24 mouse cellular contexts compared by ENCODE assay signal in the genomic region with DNA sequence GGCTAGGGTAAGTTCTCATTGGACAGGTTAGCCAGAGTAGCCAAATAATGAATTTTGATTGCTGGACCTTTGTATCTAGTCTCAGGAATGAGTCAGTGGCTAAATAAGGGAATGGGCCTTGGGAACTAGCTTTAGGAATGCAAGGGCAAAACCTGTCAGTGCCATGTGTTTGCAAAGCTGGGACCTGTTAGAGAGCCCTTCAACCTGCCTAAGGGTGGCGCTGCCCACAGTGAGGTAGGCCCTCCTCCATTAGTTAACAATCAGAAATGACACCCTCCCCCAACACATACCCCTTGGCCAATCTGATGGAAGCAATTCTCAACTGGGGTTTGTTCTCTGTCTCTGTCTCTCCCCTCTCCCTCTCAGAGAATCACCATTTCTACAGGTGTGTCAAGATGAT. TPM values are rescaled to one million over a fixed set of nuclear protein-coding genes. Genes with fewer than 3 reads are reported as not detected.
DNase-seq lines count a peak whose midpoint lies in the region; ATAC-seq and TF ChIP-seq lines count a peak whose summit lies in the region.
"Had no signal": no experiment of that assay in that cellular context is flagged by ENCODE, and none has a peak within 500 bp of the region (broad histone marks: within the 10 kb centered on the region; RNA-seq: fewer than 3 reads in every experiment).

No protein-coding gene starts in this region.

- H3K4me1 ChIP-seq in hindbrain, postnatal 0 days (ENCODE audit: insufficient read depth, low read length): no peaks in the 10 kb centered on the region
- H3K4me1 ChIP-seq: embryonic facial prominence, embryonic 15.5 days; forebrain, embryonic 15.5 days; heart, embryonic 10.5 days; hindbrain, embryonic 12.5 days had no signal

- no peak for ATAC-seq in hindbrain, postnatal 0 days
- ATAC-seq: forebrain, embryonic 15.5 days; hindbrain, embryonic 16.5 days; Patski had no signal

- WGBS in hindbrain, postnatal 0 days: 71% methylated on average over 1 of the region's 1 CpGs

- TF ChIP-seq CTCF in hindbrain, postnatal 0 days (IDR thresholded peaks at IDR 0.05; ENCODE audit: low read depth): no peak

- peak; percentile 66 for DNase-seq in adrenal gland, adult 2 months
- DNase-seq in adrenal gland, postnatal 4 days (ENCODE audit: low spot score in 2 of 2): no peak
- peak; percentile 49 for DNase-seq in R1 (ENCODE audit: low read depth, low spot score)
- peak; percentile 37 for DNase-seq in adrenal gland, postnatal 14 days
- no peak for DNase-seq in right cerebral cortex, postnatal 25 days
- no peak for DNase-seq in kidney, postnatal 25 days
- DNase-seq in hindbrain, postnatal 0 days (ENCODE audit: low spot score): no peak
- DNase-seq: cerebellum, adult 11 months; cerebellum, adult 8-10 months; cerebellum, postnatal 14 days; embryo, embryonic 11 days; heart, adult 18-20 months; heart, postnatal 10 days; heart, postnatal 4 days; kidney, adult 11 months had no signal

- no peak overlapping the region for H3K4me3 ChIP-seq in hindbrain, postnatal 0 days (ENCODE audit: low read length)
- H3K4me3 ChIP-seq: embryonic facial prominence, embryonic 15.5 days; erythroblast, embryonic 14.5 days; forebrain, embryonic 15.5 days; heart, embryonic 10.5 days; hindbrain, embryonic 12.5 days had no signal

- no peak overlapping the region for H3K4me2 ChIP-seq in hindbrain, postnatal 0 days (ENCODE audit: low read depth, low read length)
- H3K4me2 ChIP-seq: embryonic facial prominence, embryonic 15.5 days; forebrain, embryonic 15.5 days; hindbrain, embryonic 12.5 days had no signal

- H3K36me3 ChIP-seq in hindbrain, postnatal 0 days (ENCODE audit: insufficient read depth, low read length): no peaks in the 10 kb centered on the region
- H3K36me3 ChIP-seq: embryonic facial prominence, embryonic 15.5 days; forebrain, embryonic 15.5 days; heart, embryonic 10.5 days; hindbrain, embryonic 12.5 days had no signal

- no peaks in the 10 kb centered on the region for H3K9me3 ChIP-seq in hindbrain, postnatal 0 days (ENCODE audit: low read length)
- H3K9me3 ChIP-seq: embryonic facial prominence, embryonic 15.5 days; forebrain, embryonic 15.5 days; heart, embryonic 10.5 days; hindbrain, embryonic 12.5 days had no signal

- H3K9ac ChIP-seq in hindbrain, postnatal 0 days (replicated peaks; ENCODE audit: low read length): no peak overlapping the region
- H3K9ac ChIP-seq: embryonic facial prominence, embryonic 15.5 days; forebrain, embryonic 15.5 days; hindbrain, embryonic 12.5 days had no signal

- H3K27ac ChIP-seq in hindbrain, postnatal 0 days: no peak overlapping the region
- H3K27ac ChIP-seq: embryonic facial prominence, embryonic 15.5 days; forebrain, embryonic 15.5 days; heart, embryonic 10.5 days; hindbrain, embryonic 12.5 days had no signal

- H3K27me3 ChIP-seq in hindbrain, postnatal 0 days (ENCODE audit: insufficient read depth, low read length): no peaks in the 10 kb centered on the region
- H3K27me3 ChIP-seq: embryonic facial prominence, embryonic 15.5 days; forebrain, embryonic 15.5 days; hindbrain, embryonic 12.5 days; Patski had no signal

RNA-seq across cellular contexts. Expression of a gene that starts 4.6 kb away (rescaled TPM):
- not detected for total RNA-seq in adrenal gland, adult 2 months (2021)
- 0.04 and 0.18 TPM in 2 replicates for polyA plus RNA-seq in adrenal gland, adult 2 months (2012; rRNA removed)
- total RNA-seq in adrenal gland, postnatal 4 days (2021): under 1 TPM in 1 of 2 experiments, not detected in 1; 0.17 TPM
- total RNA-seq in adrenal gland, postnatal 14 days (2021): 0.15 TPM in 1 of 2 replicates, not detected in the other
- total RNA-seq in hindbrain, postnatal 0 days (2014; rRNA removed): not detected in 2 replicates
- polyA plus RNA-seq in hindbrain, postnatal 0 days (2015; fragmentation: Nextera tagmentation; extraction: Ambion mirVana): 0.26 and 0.30 TPM in 2 replicates
- total RNA-seq: gastrocnemius, adult 8-10 months; heart, adult 18-20 months; heart, postnatal 10 days had no signal
- polyA plus RNA-seq: C2C12; erythroblast, embryonic 14.5 days; hindbrain, embryonic 12.5 days; Patski had no signal

RNA-seq across cellular contexts. Expression of a gene that starts 33.5 kb away (rescaled TPM):
- total RNA-seq in adrenal gland, adult 2 months (2021): 10 to 100 TPM; 19.1 to 20.6 TPM
- polyA plus RNA-seq in adrenal gland, adult 2 months (2012; rRNA removed): 1.4 and 1.8 TPM in 2 replicates
- 10 to 100 TPM; 19.0 to 19.5 TPM for total RNA-seq in adrenal gland, postnatal 4 days (2021)
- 19.9 and 21.6 TPM in 2 replicates for total RNA-seq in adrenal gland, postnatal 14 days (2021)
- 14.3 and 21.2 TPM in 2 replicates for total RNA-seq in hindbrain, postnatal 0 days (2014; rRNA removed)
- 11.8 and 13.4 TPM in 2 replicates for polyA plus RNA-seq in hindbrain, postnatal 0 days (2015; fragmentation: Nextera tagmentation; extraction: Ambion mirVana)

Comparison
In these comparisons a context has a peak if more than half of its experiments do, and no peak if none do; other contexts are left out.
1. DNase-seq: peak in adrenal gland, adult 2 months (single experiment), R1 (single experiment) and adrenal gland, postnatal 14 days (single experiment); none in adrenal gland, postnatal 4 days (0 of 2), right cerebral cortex, postnatal 25 days (single experiment), kidney, postnatal 25 days (0 of 2) and hindbrain, postnatal 0 days (single experiment).